Mouse (Mus musculus): ENCODE data around the gene Actr3. TPM values are rescaled to one million over a fixed set of nuclear protein-coding genes. Genes with fewer than 3 reads are reported as not detected.

Actr3 gene
- total RNA-seq (2023): 100 to 1,000 TPM; 850 to 883 TPM

GRCm38 (mm10) chr1:125435369-125436135, at the start of gene Actr3:
Gene Actr3 (minus strand): TSS chr1:125435727.

Other genes starting within 250 kb of the Actr3 start
- 1 to 10 TPM; 6.2 to 9.0 TPM for gene Slc35f5, start 124.9 kb upstream of the Actr3 start, total RNA-seq (2023)
- not detected for gene Gpr39, start 241.3 kb upstream of the Actr3 start, total RNA-seq (2023)

All from neutrophil, adult 59 days (primary cell).